Mouse (Mus musculus) frontal cortex, adult (tissue): ENCODE results near the gene Phykpl.

ENCODE experiments used
- ATAC-seq: cut with Nextera tagmentation; 2 replicates; pipeline ENCODE4 v1.9.2; 2017; ENCODE audit warnings: mild to moderate bottlenecking, moderate library complexity, mixed read lengths; ENCODE audit not compliant: low TSS enrichment

The Phykpl gene

DNA sequence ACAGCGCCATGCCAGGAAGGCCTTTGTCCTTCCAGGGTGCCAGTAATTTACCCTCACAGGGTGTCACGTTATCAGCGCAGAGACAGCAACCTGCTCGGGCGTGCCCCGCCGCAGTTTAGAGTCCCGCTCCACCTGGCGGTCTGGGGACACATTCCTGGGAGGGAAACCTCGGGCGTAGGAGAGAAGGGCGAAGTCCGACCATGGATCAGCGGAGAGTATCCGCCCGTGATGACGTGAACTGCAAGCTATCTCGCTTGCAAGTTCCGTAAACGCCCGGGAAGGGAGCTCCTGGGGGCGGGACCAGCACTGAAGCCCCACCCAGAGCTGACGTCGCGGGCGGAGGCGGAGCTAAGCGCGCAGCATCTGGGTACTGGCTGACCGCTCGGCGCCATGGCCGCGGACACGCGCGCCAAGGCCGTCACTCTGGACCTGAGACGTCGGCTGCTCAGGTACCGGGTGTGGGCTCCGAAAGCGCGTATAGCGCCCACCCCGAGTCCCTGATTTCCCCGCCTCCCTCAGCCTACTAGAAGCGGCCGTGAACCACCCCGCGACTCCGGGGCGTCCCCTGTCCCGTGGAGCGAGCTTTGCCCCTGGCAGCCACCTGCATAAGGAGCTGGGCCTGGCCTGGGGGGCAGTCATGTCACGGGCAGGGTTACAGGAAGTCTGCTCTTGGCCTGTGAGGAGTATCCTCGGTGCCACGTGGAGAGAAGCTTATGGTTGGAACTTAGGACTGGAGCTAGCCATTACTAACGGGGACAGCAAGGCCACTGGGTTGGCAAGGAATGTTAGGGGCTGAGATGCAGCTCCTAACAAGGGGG is at the start of gene Phykpl:
TSS of gene Phykpl (plus strand) at position 327 of the 818 bp plus-strand sequence.
- peak; percentile 93 for ATAC-seq

DNA sequence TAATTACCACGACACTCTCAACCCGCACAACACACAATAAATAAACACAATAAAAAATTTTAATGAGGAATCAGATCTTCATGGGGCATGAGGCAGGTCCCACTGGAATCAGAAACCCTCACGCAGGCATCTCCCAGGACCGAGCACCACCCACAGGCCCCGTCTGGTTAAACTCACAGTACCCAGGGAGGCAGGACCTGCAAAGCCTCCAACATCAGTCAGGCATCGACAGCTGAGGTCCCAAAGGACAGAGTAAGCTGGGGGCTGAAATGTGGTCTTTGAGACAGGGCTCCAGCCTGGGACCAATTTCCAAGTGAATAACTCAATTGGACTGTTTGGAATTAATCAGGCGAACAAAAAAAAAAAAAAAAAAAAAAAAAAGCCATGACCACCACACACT is 46.2 kb upstream of the Phykpl start:
- no peak for ATAC-seq

DNA sequence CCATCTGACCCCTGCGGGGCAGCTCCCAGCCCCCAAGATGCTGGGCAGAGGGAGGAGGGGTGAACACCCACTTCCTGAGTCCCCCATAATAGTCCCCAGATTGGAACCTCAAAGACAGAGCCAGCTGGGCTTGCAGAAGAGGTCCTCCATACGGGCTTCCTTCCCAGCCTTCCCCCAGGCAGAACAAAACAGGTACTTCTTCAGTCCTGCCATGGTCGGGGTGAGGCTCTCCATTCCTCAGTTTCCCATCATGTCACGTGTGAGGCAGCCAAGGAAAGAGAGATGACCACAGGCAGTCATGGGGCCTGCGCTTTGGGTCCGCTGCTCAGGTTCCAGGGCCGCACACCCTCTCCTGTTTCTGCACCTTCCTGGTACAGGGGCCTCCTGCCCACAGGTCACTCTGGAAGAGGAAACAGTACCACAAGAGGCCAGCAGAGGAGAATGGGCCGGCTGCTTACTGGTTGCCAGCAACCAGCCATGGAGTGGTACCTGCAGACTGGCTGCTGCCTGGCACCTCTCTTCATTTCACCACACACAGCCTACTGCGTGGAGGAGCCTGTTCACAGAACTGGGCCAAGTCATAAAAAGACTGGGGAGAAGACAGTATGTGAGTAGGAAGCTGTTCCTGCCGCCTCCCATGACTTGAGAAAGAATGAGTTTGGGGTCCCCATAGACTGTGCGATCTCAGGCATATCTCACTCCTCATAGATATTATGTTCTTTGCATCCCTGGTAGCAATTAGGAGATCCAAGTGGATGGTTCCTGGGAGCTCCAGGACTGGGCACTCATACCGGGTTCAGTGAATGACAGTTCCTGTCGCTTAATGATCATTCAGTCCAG is 45.4 kb upstream of the Phykpl start:
- ATAC-seq = peak; percentile 90

DNA sequence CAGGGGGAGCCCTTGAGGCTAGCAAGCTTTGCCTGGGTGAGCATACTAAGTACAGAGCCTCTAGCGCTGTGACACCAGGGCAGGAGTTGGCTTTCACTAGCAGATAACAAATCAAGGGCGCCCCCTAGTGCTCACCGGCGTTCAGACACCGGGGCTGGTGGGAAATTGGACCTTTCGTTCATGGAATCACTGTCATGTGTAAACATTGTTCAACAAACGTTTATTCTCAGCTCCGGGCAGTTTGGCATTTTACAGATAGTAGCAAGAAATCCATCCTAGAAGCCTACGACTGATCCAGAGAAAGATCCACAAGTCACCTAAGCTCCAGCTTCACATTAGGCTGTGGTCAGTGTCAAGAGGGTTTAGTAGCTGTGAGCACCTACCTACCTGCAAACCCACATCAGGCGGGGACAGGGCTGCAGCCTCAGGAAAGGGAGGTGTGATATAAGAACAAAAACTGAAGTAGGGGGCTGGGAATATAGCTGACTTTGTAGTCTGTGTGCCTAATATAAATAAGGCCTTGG is 44.7 kb upstream of the Phykpl start:
- peak; percentile 98 for ATAC-seq

DNA sequence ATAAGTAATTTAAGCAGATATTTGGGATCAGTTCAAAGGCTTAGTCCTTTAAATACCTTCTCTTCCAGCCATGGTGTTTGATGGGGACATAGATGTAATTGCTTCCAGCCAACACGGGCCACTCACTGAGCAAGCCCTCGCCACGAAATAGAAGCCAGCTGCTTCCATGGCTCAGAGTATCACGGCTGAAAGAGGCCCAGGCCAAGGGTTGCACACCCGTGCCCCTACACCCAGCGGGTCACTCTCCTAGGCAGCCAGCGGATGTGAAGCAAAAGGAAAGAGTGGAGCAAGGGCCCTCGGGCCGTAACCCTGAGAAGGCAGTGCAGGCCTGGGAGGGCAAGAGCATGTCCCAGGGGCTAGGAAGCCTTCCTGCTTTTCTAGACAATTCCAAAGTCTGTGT is 42.1 kb upstream of the Phykpl start:
- no peak for ATAC-seq

DNA sequence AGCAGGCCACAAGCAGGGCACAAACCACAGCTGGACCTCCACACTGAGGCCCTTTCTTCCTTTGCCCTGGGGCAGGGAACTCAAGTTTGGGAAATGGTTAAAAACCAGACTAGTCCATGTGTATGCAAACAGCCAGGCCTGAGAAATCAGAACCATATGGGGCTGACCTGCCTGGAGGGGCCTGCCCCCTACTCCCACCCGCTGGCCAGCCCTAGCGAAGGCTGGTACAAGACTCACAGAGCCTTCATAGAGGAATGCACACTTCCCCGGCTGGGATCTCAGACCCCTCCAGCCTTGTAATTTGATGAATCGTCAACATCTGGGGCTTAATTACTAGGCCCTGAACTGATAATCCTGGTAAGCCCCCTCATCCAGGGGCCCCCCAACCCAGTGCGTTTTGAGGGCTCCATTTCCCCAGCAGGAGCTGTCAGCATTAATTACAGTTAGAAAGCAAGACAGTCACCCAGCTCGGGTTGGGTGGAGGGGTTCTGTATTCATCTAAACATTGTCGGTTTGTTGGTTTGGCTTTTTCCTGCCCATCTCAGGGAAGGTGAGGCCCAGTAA is 41.0 kb upstream of the Phykpl start:
- ATAC-seq = no peak

DNA sequence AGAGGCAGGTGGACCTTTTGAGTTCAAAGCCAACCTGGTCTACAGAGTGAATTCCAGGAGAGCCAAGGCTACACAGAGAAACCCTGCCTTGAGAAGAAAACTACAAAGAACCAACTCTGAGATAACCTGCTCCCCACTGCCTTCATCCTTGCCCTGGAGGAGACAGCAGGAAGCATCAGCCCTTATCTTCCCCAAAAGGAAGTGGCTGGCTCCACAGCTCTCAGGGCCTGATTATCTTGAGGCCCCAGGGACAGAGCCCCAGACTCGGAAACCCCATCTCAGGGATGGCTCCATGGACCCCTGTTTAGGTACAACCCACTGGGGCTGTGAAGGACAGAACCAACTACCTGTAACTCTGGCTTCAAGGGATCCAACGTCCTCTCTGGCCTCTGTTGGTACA is 40.1 kb upstream of the Phykpl start:
- no peak for ATAC-seq

DNA sequence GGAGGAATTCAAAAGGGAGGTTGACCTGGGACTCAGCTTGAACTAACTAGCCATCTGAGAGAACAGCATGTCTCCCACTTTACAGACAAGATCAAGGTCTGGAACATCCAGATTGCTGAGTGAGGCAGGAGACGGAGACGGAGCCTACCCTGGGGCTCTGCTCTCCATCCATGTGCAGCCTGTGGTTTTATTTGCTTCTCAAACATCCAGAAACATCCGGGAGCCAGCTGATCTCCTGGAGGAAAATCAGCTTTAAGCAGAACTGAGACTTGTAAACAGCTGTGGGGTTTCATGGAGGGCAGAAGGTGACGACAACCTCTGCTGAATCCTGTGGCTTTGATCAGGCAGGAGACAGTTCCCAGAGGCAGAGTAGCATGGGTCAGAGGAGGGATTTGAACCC is 38.7 kb upstream of the Phykpl start:
- ATAC-seq = no peak

DNA sequence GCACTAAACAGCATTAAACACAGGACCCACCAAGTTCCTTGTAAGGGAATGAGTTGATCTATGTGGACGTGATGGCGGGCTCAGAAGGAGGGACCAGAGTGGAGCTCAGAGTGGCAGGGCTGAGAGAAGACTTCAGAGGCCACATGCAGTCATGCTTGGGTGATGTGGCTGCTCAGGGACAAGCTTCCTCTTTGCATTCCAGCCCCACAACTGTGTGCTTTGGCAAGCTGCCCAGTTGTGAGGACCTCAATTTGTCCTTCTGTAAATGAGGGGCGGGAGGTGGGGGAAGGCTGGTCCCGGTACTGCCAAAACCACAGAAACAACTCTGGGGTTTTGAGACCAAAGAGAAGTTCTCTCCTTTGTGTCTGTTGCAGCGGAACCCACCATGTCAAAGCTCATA is 33.3 kb upstream of the Phykpl start:
- ATAC-seq = no peak

DNA sequence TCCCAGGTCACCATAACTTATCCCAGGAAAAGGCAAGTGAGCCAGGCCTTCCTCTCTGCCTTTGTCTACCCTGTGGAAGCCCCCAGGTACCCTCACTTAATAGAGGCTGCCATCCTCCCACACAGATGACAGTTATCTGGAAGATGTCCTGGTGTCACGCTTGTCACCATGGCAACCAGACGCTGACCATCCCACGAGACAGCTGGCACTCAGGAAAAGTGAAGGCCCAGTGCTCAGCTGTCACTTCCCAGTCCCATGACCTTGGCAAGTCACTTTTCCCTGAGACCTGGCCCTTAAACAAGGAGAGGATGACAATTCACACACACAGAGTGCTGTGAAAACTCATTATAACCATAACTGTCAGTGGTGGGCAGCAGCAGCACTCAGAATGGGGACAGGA is 32.5 kb upstream of the Phykpl start:
- ATAC-seq = no peak

DNA sequence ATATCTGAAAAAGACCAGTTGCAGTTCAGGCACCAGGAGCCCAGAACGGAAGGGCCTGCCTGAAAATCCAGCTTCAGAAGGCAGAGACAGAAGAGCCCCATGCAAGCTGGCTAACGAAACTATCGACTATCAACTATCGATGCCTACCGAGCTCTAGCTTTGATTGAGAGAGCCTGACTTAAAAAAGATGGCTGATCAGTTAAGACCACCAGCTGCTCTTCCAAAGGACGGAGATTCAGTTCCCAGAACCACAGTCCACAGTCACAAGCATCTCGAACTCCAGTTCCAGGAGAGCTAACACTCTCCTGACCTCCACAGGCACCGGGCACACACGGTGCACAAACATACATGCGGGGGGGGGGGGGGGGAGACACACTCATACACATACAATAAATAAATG is 30.0 kb upstream of the Phykpl start:
- ATAC-seq = no peak

DNA sequence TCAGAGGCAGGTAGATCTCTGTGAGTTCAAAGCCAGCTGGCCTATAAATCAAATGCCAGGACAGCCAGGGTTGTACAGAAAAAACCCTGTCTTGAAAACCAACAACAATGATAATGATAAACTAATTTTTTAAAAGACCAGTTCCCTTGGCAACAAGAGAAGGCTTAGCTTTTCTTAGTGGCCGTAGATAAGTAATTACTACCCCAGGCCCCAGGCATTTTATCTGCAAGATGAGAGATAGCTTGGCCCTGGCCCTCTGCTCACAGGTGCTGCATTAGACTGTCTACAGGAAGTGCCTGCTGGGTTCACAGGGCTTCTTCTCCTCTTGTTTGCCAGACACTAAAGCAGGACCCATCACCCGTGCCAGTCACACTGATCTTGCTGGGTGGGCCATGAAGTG is 29.5 kb upstream of the Phykpl start:
- ATAC-seq = no peak

DNA sequence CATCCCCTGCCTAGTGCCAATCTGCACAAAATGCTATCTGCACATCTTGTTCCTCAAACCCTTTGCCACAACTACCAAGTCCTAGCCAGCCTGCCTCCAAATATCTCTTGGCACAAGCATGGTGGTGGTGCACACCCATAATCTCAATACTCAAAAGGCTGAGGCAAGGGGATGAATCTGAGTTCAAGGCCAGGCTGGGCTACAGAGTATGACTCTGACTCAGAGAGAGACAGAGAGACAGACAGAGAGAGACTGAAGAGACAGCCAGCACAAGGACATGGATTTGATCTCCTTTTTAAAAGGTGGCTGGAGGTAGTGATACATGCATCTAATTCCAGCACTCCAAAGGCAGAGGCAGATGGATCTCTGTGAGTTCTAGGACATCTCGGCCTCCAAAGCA is 21.3 kb upstream of the Phykpl start:
- no peak for ATAC-seq

DNA sequence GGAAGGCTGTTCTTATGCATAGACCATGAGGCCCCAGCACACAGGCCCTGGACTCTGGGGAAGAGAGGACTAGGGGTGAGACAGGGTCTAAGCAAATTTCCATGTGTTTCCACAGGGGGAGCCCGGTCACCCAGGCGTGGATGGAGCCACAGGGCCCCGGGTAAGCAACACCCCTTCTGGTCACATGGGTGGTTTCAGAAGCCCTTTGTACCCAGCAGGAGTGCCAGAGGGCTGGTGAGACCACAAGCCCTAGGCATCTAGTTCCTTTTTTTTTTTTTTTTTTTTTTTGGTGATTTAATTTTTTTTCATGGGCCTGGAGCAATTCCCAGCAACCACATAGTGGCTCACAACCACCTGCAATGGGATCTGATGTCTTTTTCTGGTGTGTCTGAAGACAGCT is 19.5 kb upstream of the Phykpl start:
- no peak for ATAC-seq

DNA sequence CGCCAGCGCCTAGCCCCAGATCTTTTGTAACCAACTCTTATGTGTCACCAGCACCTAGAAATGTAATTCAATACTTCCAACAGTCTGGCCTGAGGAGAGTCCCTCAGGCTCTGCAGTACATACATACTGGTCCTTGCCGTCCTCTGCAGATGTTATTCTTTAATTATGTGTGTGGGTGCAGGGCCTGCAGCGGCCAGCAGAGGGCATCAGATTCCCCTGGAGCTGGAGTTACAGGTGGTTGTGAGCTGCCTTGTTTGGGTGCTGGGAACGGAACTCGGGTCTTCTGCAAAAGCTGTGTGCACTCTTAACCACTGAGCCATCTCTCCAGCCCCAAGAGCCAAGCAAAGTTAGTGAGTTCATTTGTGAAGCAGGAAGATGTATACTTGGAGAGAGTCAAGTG is 18.6 kb upstream of the Phykpl start:
- no peak for ATAC-seq

DNA sequence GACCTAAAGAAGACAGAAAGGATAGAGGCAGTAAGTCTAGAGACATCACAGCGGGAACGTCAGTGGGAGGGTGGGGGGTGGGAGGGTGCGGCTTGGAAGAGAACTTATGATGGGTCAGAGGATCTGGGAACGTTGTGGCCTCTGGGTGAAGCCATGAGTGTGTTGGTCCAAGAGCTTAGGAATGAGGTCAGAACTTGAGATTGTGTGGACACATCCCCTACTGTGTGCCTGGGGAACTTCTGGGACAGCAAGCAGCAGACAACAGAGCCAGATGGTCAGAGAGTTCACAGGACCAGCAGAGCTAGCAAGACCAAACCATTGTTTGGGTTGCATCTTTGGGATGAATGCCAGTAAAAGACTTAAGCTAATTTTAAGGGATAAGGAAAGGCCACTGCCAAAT is 15.8 kb upstream of the Phykpl start:
- no peak for ATAC-seq

DNA sequence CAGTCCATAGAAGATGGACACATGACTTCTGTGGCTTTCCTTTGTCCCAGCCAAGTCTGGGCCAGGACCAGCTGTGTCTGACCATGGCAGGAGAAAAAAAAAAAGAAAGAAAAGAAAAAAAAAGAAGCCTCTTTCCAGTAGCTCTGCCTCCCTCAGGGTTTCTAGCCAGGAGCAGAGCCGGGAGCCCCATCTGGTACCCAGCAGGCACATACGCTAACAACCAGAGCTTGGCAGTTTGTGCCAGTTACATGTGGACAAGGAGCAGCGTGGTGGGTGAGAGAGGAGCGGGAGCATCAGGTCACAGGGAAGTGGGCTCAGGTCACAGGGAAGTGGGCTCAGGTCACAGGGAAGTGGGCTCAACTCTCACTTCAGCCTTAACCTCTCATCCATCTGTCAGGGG is 8.1 kb upstream of the Phykpl start:
- ATAC-seq = no peak

DNA sequence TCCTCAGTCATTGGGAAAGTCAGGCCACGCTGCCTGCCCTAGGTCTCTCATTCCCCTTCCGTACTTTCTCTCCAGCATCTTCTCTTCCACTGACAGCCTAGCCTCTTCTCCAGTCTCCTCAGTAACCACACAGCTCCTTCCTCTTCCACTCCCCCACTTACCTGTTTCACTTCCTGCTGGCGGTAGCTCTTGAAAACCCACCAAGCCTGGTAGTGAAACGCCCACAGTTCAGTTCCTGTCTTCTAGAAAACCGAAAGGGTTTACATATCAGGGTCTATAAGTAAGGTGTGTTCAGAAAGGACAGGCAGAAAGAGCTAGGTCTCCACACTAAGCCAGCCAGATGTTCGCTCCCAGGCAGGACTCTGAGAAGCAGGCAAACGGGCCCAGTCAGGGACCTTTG is 7.0 kb upstream of the Phykpl start:
- no peak for ATAC-seq

DNA sequence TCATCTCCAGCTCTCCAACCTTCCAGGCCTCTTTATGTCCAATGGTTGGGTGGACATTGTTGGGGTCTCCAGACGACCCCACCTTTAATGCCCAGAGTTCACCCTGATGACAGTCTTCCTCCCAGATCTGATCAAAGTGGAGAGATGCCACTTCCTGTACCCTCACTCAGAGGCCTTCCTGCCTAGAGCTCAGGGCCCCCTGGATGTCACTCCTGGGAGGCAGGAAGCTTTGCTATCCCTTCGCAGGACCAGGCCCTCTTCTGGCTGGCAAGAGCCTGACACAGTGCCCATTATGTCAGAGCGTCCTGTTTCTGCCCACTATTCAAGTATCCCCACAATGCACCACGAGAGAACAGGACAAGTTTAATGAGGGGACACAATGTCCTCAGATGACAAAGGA is 5.5 kb upstream of the Phykpl start:
- ATAC-seq = no peak

DNA sequence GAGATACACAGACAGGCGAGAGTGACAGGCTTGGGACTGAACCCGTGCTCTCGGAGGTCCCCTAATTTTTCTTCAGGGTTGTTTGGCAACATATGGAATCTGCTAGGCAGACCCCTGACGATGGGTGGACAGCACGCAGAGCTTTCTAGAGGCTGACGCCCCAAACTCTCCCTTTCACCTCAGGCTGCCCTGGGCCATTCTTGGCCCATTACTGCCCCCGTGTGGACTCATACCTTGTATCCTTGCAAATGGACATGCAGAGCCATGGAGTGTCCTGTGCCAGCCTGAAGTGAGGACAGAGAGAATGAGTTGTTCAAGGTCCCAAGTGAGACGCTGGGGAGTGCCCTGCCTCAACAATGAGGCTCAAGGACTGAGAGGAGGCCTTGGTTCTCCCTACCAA is 1.8 kb upstream of the Phykpl start:
- no peak for ATAC-seq

DNA sequence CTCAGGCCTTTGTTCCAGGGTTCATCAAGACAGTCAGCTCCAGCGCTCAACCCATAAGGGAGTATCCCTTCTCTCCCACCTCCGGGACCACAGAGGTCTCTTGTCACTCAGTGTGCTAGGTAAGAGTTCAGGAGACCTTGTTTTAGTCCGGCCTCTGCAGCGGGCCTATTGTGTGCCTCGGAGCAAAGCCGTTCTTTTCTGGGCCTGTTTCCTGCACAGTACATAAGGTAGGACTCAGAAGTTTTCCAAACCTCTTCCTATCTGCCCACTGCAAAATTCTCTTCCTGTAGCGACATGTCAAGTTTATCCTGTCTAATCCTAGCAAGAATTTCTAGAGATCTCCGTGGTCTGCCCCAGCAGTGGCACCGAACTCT is 513 bp upstream of the Phykpl start:
- ATAC-seq = no peak; the same call in 1 of the 2 replicates

DNA sequence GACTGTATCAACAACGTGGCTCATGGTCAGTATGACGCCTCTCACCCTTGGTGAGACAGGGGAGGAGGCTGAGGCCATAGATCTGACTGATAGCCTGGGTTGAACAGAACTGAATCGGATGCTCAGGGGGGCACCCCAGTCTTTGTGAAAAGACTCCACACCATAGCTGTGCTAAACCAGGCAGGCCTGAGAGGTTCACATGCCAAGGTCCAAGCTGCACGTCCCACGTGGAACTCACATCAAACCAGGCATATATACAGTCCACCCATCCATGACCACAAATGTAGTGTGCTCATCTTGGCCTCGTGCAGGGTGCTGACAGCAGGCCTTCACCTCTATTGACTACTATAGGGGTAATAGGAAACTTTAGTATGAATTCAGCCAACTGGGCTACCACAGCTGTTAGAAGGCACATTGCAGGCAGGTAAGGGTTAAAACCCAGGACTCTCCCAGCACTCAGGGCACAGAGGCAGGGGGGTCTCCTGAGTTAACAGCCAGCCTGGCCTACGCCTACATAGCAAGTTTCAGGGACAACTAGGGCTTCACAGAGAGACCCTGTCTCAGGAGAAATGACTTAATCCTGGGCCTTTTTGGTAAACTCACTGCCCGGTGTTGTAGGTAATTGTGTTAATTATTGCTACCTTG is 1.2 kb downstream of the Phykpl start:
- no peak for ATAC-seq
